Mouse (Mus musculus) liver, embryonic 14.5 days (tissue): ENCODE data around the gene Fbxo17.

Experiments used
- CTCF ChIP-seq: IDR thresholded peaks from 2 replicates; pipeline ENCODE4 v1.5.1; 2016; ENCODE audit warnings: antibody characterized with exemption, low read depth, control low read depth
- EP300 ChIP-seq: IDR thresholded peaks from 2 replicates; pipeline ENCODE4 v1.6.1; 2016; ENCODE audit warnings: antibody characterized with exemption, low read depth

- TF ChIP-seq CTCF (peak; percentile 87), EP300 (no peak)
Observed at GRCm38 (mm10) chr7:28726600-28726999, 10.0 kb downstream of the Fbxo17 start.
